25 mouse cellular contexts compared by ENCODE assay signal in the genomic region with DNA sequence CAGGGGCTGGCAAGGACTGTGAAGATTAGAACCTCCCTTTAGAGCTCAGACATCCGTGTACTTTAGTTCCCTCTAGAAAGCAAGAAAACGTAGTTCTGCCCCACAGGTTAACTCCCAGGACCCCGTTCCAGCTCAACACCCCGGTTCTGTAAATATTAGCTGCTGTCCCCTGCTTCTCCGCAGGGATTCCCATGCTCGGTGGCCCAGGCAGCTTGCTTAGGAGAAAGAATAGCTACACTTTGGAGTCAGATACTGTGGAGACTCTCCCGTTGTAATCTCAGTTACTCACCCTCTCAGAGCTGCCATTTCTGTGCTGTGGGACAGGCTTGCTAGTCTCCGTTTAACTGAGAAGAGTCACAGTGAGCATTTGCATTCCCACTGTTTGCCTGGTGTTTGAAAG. TPM values are rescaled to one million over a fixed set of nuclear protein-coding genes. Genes with fewer than 3 reads are reported as not detected.
DNase-seq lines count a peak whose midpoint lies in the region; ATAC-seq and TF ChIP-seq lines count a peak whose summit lies in the region.
"Had no signal": no experiment of that assay in that cellular context is flagged by ENCODE, and none has a peak within 500 bp of the region (broad histone marks: within the 10 kb centered on the region; RNA-seq: fewer than 3 reads in every experiment).

No protein-coding gene starts in this region.

- ATAC-seq in heart, embryonic 13.5 days (ENCODE audit: extremely low read depth, insufficient number of reproducible peaks, low FRiP score, low TSS enrichment): no peak
- ATAC-seq in kidney, postnatal 0 days (replicated peaks; ENCODE audit: low FRiP score, low read depth): no peak
- ATAC-seq in heart, embryonic 15.5 days (replicated peaks; ENCODE audit: insufficient number of reproducible peaks, insufficient read depth, low FRiP score, low read depth): no peak
- ATAC-seq in heart, embryonic 16.5 days (replicated peaks; ENCODE audit: extremely low read depth, insufficient read depth, low FRiP score): no peak
- ATAC-seq: forebrain, embryonic 15.5 days; inflammation-experienced regulatory T-cells, adult 6 months had no signal

- no peak for DNase-seq in heart, postnatal 36 days
- DNase-seq in kidney, postnatal 0 days (ENCODE audit: low spot score): peak; percentile 53
- no peak for DNase-seq in kidney, adult 11 months
- DNase-seq in gastrocnemius, postnatal 4 days (ENCODE audit: low spot score in 2 of 2): no peak
- no peak for DNase-seq in retina, embryonic 14.5 days (ENCODE audit: low spot score)
- DNase-seq: adrenal gland, postnatal 25 days; cerebellum, adult 18-20 months; cerebellum, postnatal 36 days; gastrocnemius, adult 2 months; spleen, adult 18-20 months; thymus, adult 2 months had no signal

- peak overlapping the region; percentile 92 for H3K27ac ChIP-seq in heart, embryonic 13.5 days (replicated peaks)
- no peak overlapping the region for H3K27ac ChIP-seq in kidney, postnatal 0 days
- peak overlapping the region; percentile 90 for H3K27ac ChIP-seq in heart, embryonic 15.5 days
- peak overlapping the region; percentile 84 for H3K27ac ChIP-seq in heart, embryonic 16.5 days (ENCODE audit: low read length)
- H3K27ac ChIP-seq: forebrain, embryonic 15.5 days; gastrocnemius, adult 2 months; lung, embryonic 15.5 days; macrophage; stomach, embryonic 15.5 days had no signal

- 13% methylated on average over 8 of the region's 8 CpGs for WGBS in heart, embryonic 13.5 days
- 12% methylated on average over 8 of the region's 8 CpGs for WGBS in kidney, postnatal 0 days
- 15% methylated on average over 8 of the region's 8 CpGs for WGBS in heart, embryonic 15.5 days
- 10% methylated on average over 8 of the region's 8 CpGs for WGBS in heart, embryonic 16.5 days

- H3K4me3 ChIP-seq in heart, embryonic 13.5 days: peak overlapping the region; percentile 65
- H3K4me3 ChIP-seq in kidney, postnatal 0 days (replicated peaks; ENCODE audit: low read depth, low read length): 0 out of 2 replicates have a peak overlapping the region, but pooled peaks have one; percentile 20
- peak overlapping the region; percentile 56 for H3K4me3 ChIP-seq in heart, embryonic 15.5 days
- H3K4me3 ChIP-seq in heart, embryonic 16.5 days (ENCODE audit: low read length): peak overlapping the region; percentile 58
- H3K4me3 ChIP-seq: gastrocnemius, adult 2 months had no signal

- H3K36me3 ChIP-seq in heart, embryonic 13.5 days: no peaks in the 10 kb centered on the region
- H3K36me3 ChIP-seq in kidney, postnatal 0 days (ENCODE audit: insufficient read depth, low read length): no peaks in the 10 kb centered on the region
- H3K36me3 ChIP-seq in heart, embryonic 15.5 days: no peaks in the 10 kb centered on the region
- H3K36me3 ChIP-seq in heart, embryonic 16.5 days (ENCODE audit: control insufficient read depth, insufficient read depth): no peaks in the 10 kb centered on the region
- H3K36me3 ChIP-seq: forebrain, embryonic 15.5 days; lung, embryonic 15.5 days; stomach, embryonic 15.5 days had no signal

- H3K4me2 ChIP-seq in heart, embryonic 13.5 days: peak overlapping the region; percentile 83
- H3K4me2 ChIP-seq in kidney, postnatal 0 days (ENCODE audit: low read length): peak overlapping the region; percentile 56
- peak overlapping the region; percentile 80 for H3K4me2 ChIP-seq in heart, embryonic 15.5 days
- peak overlapping the region; percentile 73 for H3K4me2 ChIP-seq in heart, embryonic 16.5 days (ENCODE audit: low read depth, low read length)

- peaks cover 47% of the 10 kb centered on the region for H3K27me3 ChIP-seq in heart, embryonic 13.5 days (replicated peaks)
- H3K27me3 ChIP-seq in kidney, postnatal 0 days (ENCODE audit: insufficient read depth, low read length): peaks cover 10% of the 10 kb centered on the region; the same call in 1 of the 2 replicates
- peaks cover 22% of the 10 kb centered on the region for H3K27me3 ChIP-seq in heart, embryonic 15.5 days
- 0 out of 2 replicates have a peak, but pooled peaks cover 4% of the 10 kb centered on the region for H3K27me3 ChIP-seq in heart, embryonic 16.5 days (ENCODE audit: control insufficient read depth, insufficient read depth, low read length)

- H3K4me1 ChIP-seq in heart, embryonic 13.5 days: peaks cover 54% of the 10 kb centered on the region
- peaks cover 14% of the 10 kb centered on the region for H3K4me1 ChIP-seq in kidney, postnatal 0 days (replicated peaks; ENCODE audit: insufficient read depth, low read length)
- H3K4me1 ChIP-seq in heart, embryonic 15.5 days (replicated peaks): peaks cover 42% of the 10 kb centered on the region
- peaks cover 25% of the 10 kb centered on the region for H3K4me1 ChIP-seq in heart, embryonic 16.5 days (ENCODE audit: control insufficient read depth, insufficient read depth, low read length)

- intact Hi-C loops in heart, postnatal 36 days (cut with DNase I): loop anchor here (2.0 to 10.0 kb wide), 2 partner anchors 30 to 378 kb away; no protein-coding TSS in a partner anchor

- TF ChIP-seq CTCF in kidney, postnatal 0 days (IDR thresholded peaks at IDR 0.05; ENCODE audit: low read depth): no peak

- H3K9me3 ChIP-seq in heart, embryonic 13.5 days: no peaks in the 10 kb centered on the region
- H3K9me3 ChIP-seq in kidney, postnatal 0 days (replicated peaks; ENCODE audit: low read length): no peaks in the 10 kb centered on the region
- no peaks in the 10 kb centered on the region for H3K9me3 ChIP-seq in heart, embryonic 15.5 days (replicated peaks)
- no peaks in the 10 kb centered on the region for H3K9me3 ChIP-seq in heart, embryonic 16.5 days (replicated peaks; ENCODE audit: control insufficient read depth, low read length)
- H3K9me3 ChIP-seq: forebrain, embryonic 15.5 days; lung, embryonic 15.5 days; stomach, embryonic 15.5 days had no signal

- H3K9ac ChIP-seq in heart, embryonic 13.5 days: peak overlapping the region; percentile 89
- H3K9ac ChIP-seq in kidney, postnatal 0 days (ENCODE audit: low read depth, low read length): no peak overlapping the region
- H3K9ac ChIP-seq in heart, embryonic 15.5 days: peak overlapping the region; percentile 72
- H3K9ac ChIP-seq in heart, embryonic 16.5 days (ENCODE audit: low read length): peak overlapping the region; percentile 78
- H3K9ac ChIP-seq: forebrain, embryonic 15.5 days; lung, embryonic 15.5 days; stomach, embryonic 15.5 days had no signal

RNA-seq across cellular contexts. Expression of a gene that starts 1.2 kb away (rescaled TPM):
- polyA plus RNA-seq in heart, embryonic 13.5 days (2015; fragmentation: Nextera tagmentation; extraction: Ambion mirVana): 19.8 and 21.0 TPM in 2 replicates
- 10 to 100 TPM; 46.2 to 49.6 TPM for total RNA-seq in heart, postnatal 36 days (2021)
- 2.4 TPM in 2 replicates for polyA plus RNA-seq in kidney, postnatal 0 days (2015; fragmentation: Nextera tagmentation; extraction: Ambion mirVana)
- polyA plus RNA-seq in heart, embryonic 15.5 days (2015; fragmentation: Nextera tagmentation; extraction: Ambion mirVana): 24.1 and 25.5 TPM in 2 replicates
- 29.6 and 30.1 TPM in 2 replicates for polyA plus RNA-seq in heart, embryonic 16.5 days (2015; fragmentation: Nextera tagmentation; extraction: Ambion mirVana)
- total RNA-seq in gastrocnemius, postnatal 4 days (2021): not detected
- total RNA-seq: gastrocnemius, adult 2 months had no signal
- polyA plus RNA-seq: inflammation-experienced regulatory T-cells, adult 6 months had no signal

RNA-seq across cellular contexts. Expression of a gene that starts 29.4 kb away (rescaled TPM):
- not detected in 2 replicates for polyA plus RNA-seq in heart, embryonic 13.5 days (2015; fragmentation: Nextera tagmentation; extraction: Ambion mirVana)
- not detected for total RNA-seq in heart, postnatal 36 days (2021)
- 35.9 and 38.7 TPM in 2 replicates for polyA plus RNA-seq in kidney, postnatal 0 days (2015; fragmentation: Nextera tagmentation; extraction: Ambion mirVana)
- polyA plus RNA-seq in heart, embryonic 15.5 days (2015; fragmentation: Nextera tagmentation; extraction: Ambion mirVana): 0.08 TPM in 1 of 2 replicates, not detected in the other
- polyA plus RNA-seq in heart, embryonic 16.5 days (2015; fragmentation: Nextera tagmentation; extraction: Ambion mirVana): 0.07 TPM in 1 of 2 replicates, not detected in the other
- total RNA-seq in gastrocnemius, postnatal 4 days (2021): not detected
- total RNA-seq: adrenal gland, postnatal 25 days; ES-E14; gastrocnemius, adult 2 months; heart, adult 18-20 months; layer of hippocampus, postnatal 25 days; left cerebral cortex, postnatal 14 days had no signal
- polyA plus RNA-seq: forebrain, embryonic 15.5 days; inflammation-experienced regulatory T-cells, adult 6 months; limb, embryonic 14.5 days; lung, embryonic 15.5 days; macrophage; stomach, embryonic 15.5 days; urinary bladder, adult 2 months had no signal

Comparison
In these comparisons a context has a peak if more than half of its experiments do, and no peak if none do; other contexts are left out.
1. RNA of a gene that starts 29.4 kb away (polyA plus RNA-seq): 35.9 to 38.7 TPM in kidney, postnatal 0 days; 0.07 TPM in heart, embryonic 16.5 days, not detected in heart, embryonic 13.5 days and 0.08 TPM in heart, embryonic 15.5 days; every median in the first group is over 10 times any median in the second.
2. Peak in every context shown above with its lines, with median percentiles within 50 percentile points of each other: H3K4me2 ChIP-seq and H3K4me3 ChIP-seq.